Mouse (Mus musculus): Measurements from ENCODE around the gene Fyn. TPM values are rescaled to one million over a fixed set of nuclear protein-coding genes. Genes with fewer than 3 reads are reported as not detected.

Fyn gene
- polyA plus RNA-seq, 1 experiment from 2014 or later, result 18.0 TPM

- H3K4me2 ChIP-seq, result no peak overlapping the region
- 78% methylated on average over 1 of the region's 1 CpGs for WGBS
- no peaks in the 10 kb centered on the region for H3K9me3 ChIP-seq (replicated peaks)
- no peak overlapping the region for H3K4me3 ChIP-seq
- no peak overlapping the region for H3K9ac ChIP-seq
- H3K27ac ChIP-seq (ENCODE audit: poor library complexity, severe bottlenecking), result no peak overlapping the region
- peaks cover 10% of the 10 kb centered on the region; the same call in 1 of the 2 replicates for H3K36me3 ChIP-seq
- peaks cover 2% of the 10 kb centered on the region for H3K4me1 ChIP-seq (replicated peaks)
- no peak for ATAC-seq (ENCODE audit: insufficient number of reproducible peaks, low FRiP score)
- H3K27me3 ChIP-seq (replicated peaks), result no peaks in the 10 kb centered on the region
These were observed 110.7 kb downstream of the Fyn start for GRCm38 (mm10) chr10:39479361-39479760.

GRCm38 (mm10) chr10:39484382-39484826, 115.7 kb downstream of the Fyn start:
- no peaks in the 10 kb centered on the region for H3K9me3 ChIP-seq (replicated peaks)
- H3K9ac ChIP-seq, result no peak overlapping the region
- peaks cover 38% of the 10 kb centered on the region for H3K4me1 ChIP-seq (replicated peaks)
- H3K4me2 ChIP-seq, result no peak overlapping the region
- no peak overlapping the region for H3K27ac ChIP-seq (ENCODE audit: poor library complexity, severe bottlenecking)
- no peaks in the 10 kb centered on the region for H3K27me3 ChIP-seq (replicated peaks)
- no peak for ATAC-seq (ENCODE audit: insufficient number of reproducible peaks, low FRiP score)
- WGBS, result 45% methylated on average over 8 of the region's 8 CpGs
- peaks cover 10% of the 10 kb centered on the region; the same call in 1 of the 2 replicates for H3K36me3 ChIP-seq
- H3K4me3 ChIP-seq, result no peak overlapping the region

- Histone ChIP-seq H3K9ac (no peak overlapping the region), H3K4me3 (no peak overlapping the region), H3K27ac (ENCODE audit: poor library complexity, severe bottlenecking) (no peak overlapping the region), H3K4me1 (replicated peaks) (peaks cover 38% of the 10 kb centered on the region), H3K27me3 (replicated peaks) (no peaks in the 10 kb centered on the region), H3K9me3 (replicated peaks) (no peaks in the 10 kb centered on the region), H3K4me2 (no peak overlapping the region), H3K36me3 (peaks cover 10% of the 10 kb centered on the region; the same call in 1 of the 2 replicates)
- WGBS, result 56% methylated on average over 6 of the region's 6 CpGs
- ATAC-seq (ENCODE audit: insufficient number of reproducible peaks, low FRiP score), result no peak
These were observed 116.2 kb downstream of the Fyn start for GRCm38 (mm10) chr10:39484892-39485291.

GRCm38 (mm10) chr10:39485939-39486338, 117.3 kb downstream of the Fyn start:
- Histone ChIP-seq H3K4me1 (replicated peaks) (peaks cover 38% of the 10 kb centered on the region), H3K9me3 (replicated peaks) (no peaks in the 10 kb centered on the region), H3K27me3 (replicated peaks) (no peaks in the 10 kb centered on the region), H3K4me3 (no peak overlapping the region), H3K27ac (ENCODE audit: poor library complexity, severe bottlenecking) (no peak overlapping the region), H3K4me2 (no peak overlapping the region), H3K9ac (no peak overlapping the region), H3K36me3 (peaks cover 10% of the 10 kb centered on the region; the same call in 1 of the 2 replicates)
- ATAC-seq (ENCODE audit: insufficient number of reproducible peaks, low FRiP score), result no peak
- WGBS, result 84% methylated on average over 4 of the region's 4 CpGs

- Histone ChIP-seq H3K27me3 (replicated peaks) (no peaks in the 10 kb centered on the region), H3K9ac (no peak overlapping the region), H3K36me3 (peaks cover 10% of the 10 kb centered on the region; the same call in 1 of the 2 replicates), H3K4me3 (no peak overlapping the region), H3K4me2 (no peak overlapping the region), H3K4me1 (replicated peaks) (peaks cover 40% of the 10 kb centered on the region), H3K27ac (ENCODE audit: poor library complexity, severe bottlenecking) (no peak overlapping the region), H3K9me3 (replicated peaks) (no peaks in the 10 kb centered on the region)
- ATAC-seq (ENCODE audit: insufficient number of reproducible peaks, low FRiP score), result no peak
- 49% methylated on average over 11 of the region's 11 CpGs for WGBS
These were observed 118.1 kb downstream of the Fyn start for GRCm38 (mm10) chr10:39486501-39487450.

GRCm38 (mm10) chr10:39487740-39488415, 119.2 kb downstream of the Fyn start:
- Histone ChIP-seq H3K36me3 (peaks cover 6% of the 10 kb centered on the region; the same call in 1 of the 2 replicates), H3K4me1 (replicated peaks) (peaks cover 51% of the 10 kb centered on the region), H3K27me3 (replicated peaks) (no peaks in the 10 kb centered on the region), H3K27ac (ENCODE audit: poor library complexity, severe bottlenecking) (no peak overlapping the region), H3K4me3 (no peak overlapping the region), H3K4me2 (no peak overlapping the region), H3K9me3 (replicated peaks) (no peaks in the 10 kb centered on the region), H3K9ac (no peak overlapping the region)
- no peak for ATAC-seq (ENCODE audit: insufficient number of reproducible peaks, low FRiP score)
- WGBS, result 66% methylated on average over 14 of the region's 14 CpGs

GRCm38 (mm10) chr10:39488542-39488941, 119.9 kb downstream of the Fyn start:
- ATAC-seq (ENCODE audit: insufficient number of reproducible peaks, low FRiP score), result no peak
- Histone ChIP-seq H3K27ac (ENCODE audit: poor library complexity, severe bottlenecking) (no peak overlapping the region), H3K27me3 (replicated peaks) (no peaks in the 10 kb centered on the region), H3K4me1 (replicated peaks) (peaks cover 52% of the 10 kb centered on the region), H3K4me2 (no peak overlapping the region), H3K9ac (no peak overlapping the region), H3K9me3 (replicated peaks) (no peaks in the 10 kb centered on the region), H3K4me3 (no peak overlapping the region), H3K36me3 (0 out of 2 replicates have a peak, but pooled peaks cover under 1% of the 10 kb centered on the region)
- 61% methylated on average over 3 of the region's 3 CpGs for WGBS

GRCm38 (mm10) chr10:39488956-39489355, 120.3 kb downstream of the Fyn start:
- no peak for ATAC-seq (ENCODE audit: insufficient number of reproducible peaks, low FRiP score)
- Histone ChIP-seq H3K27me3 (replicated peaks) (no peaks in the 10 kb centered on the region), H3K4me3 (no peak overlapping the region), H3K9ac (no peak overlapping the region), H3K4me1 (replicated peaks) (peaks cover 52% of the 10 kb centered on the region), H3K36me3 (no peaks in the 10 kb centered on the region), H3K9me3 (replicated peaks) (no peaks in the 10 kb centered on the region), H3K4me2 (no peak overlapping the region), H3K27ac (ENCODE audit: poor library complexity, severe bottlenecking) (no peak overlapping the region)
- 79% methylated on average over 3 of the region's 3 CpGs for WGBS

GRCm38 (mm10) chr10:39490349-39491121, 121.9 kb downstream of the Fyn start:
- 72% methylated on average over 9 of the region's 9 CpGs for WGBS
- peaks cover 45% of the 10 kb centered on the region for H3K4me1 ChIP-seq (replicated peaks)
- H3K4me3 ChIP-seq, result no peak overlapping the region
- ATAC-seq (ENCODE audit: insufficient number of reproducible peaks, low FRiP score), result no peak
- H3K27me3 ChIP-seq (replicated peaks), result no peaks in the 10 kb centered on the region
- H3K9ac ChIP-seq, result no peak overlapping the region
- H3K4me2 ChIP-seq, result no peak overlapping the region
- no peak overlapping the region for H3K27ac ChIP-seq (ENCODE audit: poor library complexity, severe bottlenecking)
- H3K36me3 ChIP-seq, result no peaks in the 10 kb centered on the region
- H3K9me3 ChIP-seq (replicated peaks), result no peaks in the 10 kb centered on the region

- H3K27ac ChIP-seq (ENCODE audit: poor library complexity, severe bottlenecking), result no peak overlapping the region
These were observed 123.5 kb downstream of the Fyn start for GRCm38 (mm10) chr10:39492146-39492545.

More at GRCm38 (mm10) chr10:39492146-39492545, 123.5 kb downstream of the Fyn start:
- WGBS, result 76% methylated on average over 6 of the region's 6 CpGs
- peaks cover 42% of the 10 kb centered on the region for H3K4me1 ChIP-seq (replicated peaks)
- H3K27me3 ChIP-seq (replicated peaks), result no peaks in the 10 kb centered on the region
- no peak overlapping the region for H3K4me3 ChIP-seq
- no peaks in the 10 kb centered on the region for H3K9me3 ChIP-seq (replicated peaks)
- H3K36me3 ChIP-seq, result no peaks in the 10 kb centered on the region
- H3K4me2 ChIP-seq, result no peak overlapping the region
- H3K9ac ChIP-seq, result no peak overlapping the region
- ATAC-seq (ENCODE audit: insufficient number of reproducible peaks, low FRiP score), result no peak
